Mouse (Mus musculus) megakaryocyte, embryonic 14.5 days (primary cell): ENCODE measurements around the gene She.

Source experiments
- FLI1 ChIP-seq: IDR thresholded peaks from 2 replicates; pipeline ENCODE4 v1.6.1; 2012; ENCODE audit warnings: low read length, inconsistent platforms, mixed read lengths
- GATA1 ChIP-seq: IDR thresholded peaks from 3 replicates; pipeline ENCODE4 v1.6.1; 2012; ENCODE audit warnings: mixed read lengths, low read length, inconsistent platforms, borderline replicate concordance

DNA sequence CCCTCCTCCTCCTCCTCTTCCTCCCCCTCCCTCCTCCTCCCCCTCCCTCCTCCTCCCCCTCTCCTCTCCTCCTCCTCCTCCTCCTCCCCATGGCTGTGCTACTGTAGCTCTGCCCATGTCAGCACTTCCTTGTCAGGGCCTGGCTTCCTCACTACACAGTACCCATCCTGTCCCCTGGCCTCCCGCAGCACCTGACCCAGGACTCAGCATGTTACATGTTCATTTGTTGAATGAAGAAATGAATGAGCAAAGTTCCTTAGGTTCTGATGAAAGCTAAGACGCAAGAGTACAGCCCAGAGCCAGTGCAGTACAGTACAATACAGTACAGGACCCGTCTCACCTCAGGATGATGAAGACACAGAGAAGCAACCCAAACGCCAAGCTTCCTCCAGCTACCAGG lies 45.3 kb downstream of the She start:
- TF ChIP-seq GATA1 (no peak), FLI1 (no peak)
